Mouse (Mus musculus) frontal cortex, adult (tissue): Measurements from ENCODE around the gene Traf2.

Experiments
- ATAC-seq: cut with Nextera tagmentation; 2 replicates; pipeline ENCODE4 v1.9.2; 2017; ENCODE audit warnings: mild to moderate bottlenecking, moderate library complexity, mixed read lengths; ENCODE audit not compliant: low TSS enrichment

The Traf2 gene

DNA sequence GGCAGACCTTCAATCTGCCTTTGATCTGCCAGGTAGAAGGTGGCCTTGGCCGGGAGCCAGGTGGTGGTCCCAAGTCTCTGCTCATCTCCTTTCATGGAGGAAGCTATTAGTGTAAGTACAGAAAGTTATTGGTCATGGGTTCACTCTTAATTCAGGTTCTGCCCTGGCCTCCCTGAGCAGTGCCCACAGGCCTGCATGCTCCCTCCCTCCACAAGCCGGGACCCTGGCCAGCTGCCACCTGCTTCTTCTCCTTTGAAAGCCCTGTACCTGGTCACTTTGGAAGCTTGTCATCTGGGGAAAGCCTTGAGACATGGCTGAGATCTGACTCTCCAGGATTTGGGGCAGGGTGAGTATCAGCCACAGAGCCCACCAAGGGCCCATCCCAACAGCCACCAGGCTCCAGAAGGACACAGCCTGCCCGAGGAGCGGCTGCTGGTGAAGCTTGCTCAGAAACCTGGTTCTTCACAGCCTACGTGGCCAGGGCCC lies 53.2 kb downstream of the Traf2 start, which contains the start of gene Lcn12:
Lcn12 (minus strand) TSS at position 436 of the 486 bp plus-strand sequence.
- ATAC-seq = no peak

DNA sequence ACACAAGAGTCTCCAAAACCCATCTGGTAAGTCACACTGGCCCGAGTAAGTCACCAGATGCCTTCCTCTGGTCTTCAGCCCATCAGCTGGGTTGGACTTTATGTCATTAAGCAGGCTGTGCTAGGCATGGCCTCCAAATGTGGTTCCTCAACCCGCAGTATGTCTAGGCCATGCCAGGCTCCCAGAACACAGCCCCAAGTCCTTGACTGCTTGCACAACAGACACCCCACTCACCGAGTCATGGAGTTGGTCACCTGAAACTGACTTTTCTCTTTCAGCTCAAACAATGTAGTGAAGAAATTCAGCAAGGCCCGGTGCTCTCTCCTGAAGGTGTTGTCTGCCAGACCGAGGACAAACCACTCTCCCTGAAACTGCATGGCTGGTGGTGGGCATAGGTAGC lies 53.8 kb downstream of the Traf2 start:
- ATAC-seq = no peak

DNA sequence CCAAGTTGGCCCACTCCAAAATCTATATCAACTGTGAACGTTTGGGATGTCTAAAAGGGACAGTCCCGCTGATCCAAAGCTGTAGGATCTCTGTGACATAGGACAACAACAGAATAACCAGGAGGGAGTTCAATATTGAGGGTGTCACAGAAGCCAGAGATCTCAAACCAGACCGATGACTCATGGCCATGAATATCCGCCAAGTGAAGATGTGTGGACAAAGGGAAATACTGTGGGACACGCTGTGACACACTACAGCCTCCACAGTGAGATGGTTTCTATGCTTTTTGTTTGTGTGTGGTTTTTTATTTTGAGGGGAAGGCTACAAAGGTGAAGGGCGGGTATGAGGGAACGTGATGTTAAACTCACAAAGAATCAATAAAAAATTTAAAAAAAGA lies 58.1 kb downstream of the Traf2 start:
- ATAC-seq = no peak

DNA sequence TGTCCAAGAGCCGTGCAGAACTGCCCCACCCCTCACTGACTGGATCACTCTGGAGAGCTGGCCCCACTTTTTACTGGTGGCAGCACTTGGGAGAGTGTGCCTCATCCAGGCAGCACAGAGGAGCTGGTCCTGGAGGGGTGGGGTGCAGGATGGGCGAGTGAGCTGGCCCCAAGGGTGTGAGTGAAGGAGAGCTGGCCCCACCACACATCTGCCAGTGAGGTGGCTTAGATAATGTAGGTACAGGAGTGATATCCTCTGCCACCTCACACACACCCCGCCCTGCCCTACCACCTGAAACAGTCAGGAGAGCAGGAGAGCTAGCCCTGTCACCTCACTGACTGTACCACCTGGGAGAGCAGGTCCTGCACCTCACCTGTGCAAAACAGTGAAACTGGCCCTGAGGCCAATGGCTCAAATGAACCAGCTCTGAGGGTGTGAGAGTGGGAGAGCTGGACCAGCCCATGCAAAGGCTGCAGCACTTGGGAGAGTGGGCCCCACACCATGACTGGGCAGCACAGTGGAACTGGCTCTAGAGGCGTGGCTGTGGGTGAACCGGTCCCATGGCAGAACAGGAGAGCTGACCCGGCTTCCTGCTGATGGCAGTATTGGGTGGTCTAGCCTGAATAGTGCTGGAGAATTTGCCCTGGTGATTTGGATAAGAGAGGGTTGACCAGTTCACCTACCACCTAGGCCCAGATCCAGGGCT lies 58.6 kb downstream of the Traf2 start:
- no peak for ATAC-seq

DNA sequence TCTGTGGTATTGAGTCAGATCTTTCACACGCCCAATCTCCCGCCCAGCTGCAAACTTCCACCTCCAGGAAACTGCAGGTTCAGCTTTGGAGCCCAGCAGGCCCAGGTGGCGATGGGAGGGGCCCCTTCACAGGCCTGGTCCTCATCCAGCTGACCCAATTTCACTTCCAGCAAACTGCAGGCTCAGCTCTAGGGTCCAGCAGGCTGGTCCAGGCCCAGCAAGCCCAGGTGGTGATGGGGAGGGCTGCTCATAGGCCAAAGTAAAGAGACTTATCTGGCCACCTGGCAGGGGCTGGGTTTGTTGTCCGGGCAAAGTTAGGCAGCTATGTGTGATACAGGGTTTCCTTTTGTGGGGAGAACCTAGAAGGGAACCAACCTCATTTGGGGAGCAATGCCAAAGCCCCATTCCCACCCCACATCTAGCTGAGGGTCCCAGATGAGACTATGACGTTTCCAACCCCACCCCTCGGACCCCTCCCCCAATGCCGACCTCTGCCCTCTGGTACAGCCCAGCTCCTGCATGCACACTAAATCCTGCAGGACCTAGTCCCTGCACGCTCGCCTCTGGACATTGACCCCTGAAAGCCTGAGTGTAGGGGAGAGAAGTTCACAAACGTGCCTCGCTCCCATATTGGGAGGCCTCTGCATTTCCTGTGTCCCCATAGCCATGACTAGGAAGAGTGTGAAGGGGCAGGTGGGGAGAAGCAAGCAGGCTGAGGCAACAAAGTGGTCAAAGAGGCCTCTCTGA lies 61.7 kb downstream of the Traf2 start:
- no peak for ATAC-seq

DNA sequence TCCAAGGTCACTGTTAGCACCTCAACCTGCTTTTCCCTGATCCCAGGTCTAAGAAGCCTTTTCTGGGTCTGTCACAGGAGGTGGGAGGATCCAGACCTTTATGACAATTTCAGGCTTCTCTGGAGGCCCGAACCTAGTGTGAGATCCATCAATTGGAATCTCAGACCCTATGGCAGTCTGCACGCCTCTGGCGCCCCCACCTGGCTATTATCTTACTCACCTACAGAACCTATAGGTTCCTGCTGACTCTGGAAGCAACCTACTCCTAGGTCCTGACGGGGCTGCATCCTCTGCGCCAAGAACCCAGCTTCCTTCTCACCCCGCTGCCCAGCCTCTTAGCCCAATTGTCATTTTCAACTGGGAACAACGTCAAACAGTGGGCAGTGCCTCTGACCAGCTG lies 63.8 kb downstream of the Traf2 start:
- ATAC-seq = peak; percentile 45; the same call in 1 of the 2 replicates

DNA sequence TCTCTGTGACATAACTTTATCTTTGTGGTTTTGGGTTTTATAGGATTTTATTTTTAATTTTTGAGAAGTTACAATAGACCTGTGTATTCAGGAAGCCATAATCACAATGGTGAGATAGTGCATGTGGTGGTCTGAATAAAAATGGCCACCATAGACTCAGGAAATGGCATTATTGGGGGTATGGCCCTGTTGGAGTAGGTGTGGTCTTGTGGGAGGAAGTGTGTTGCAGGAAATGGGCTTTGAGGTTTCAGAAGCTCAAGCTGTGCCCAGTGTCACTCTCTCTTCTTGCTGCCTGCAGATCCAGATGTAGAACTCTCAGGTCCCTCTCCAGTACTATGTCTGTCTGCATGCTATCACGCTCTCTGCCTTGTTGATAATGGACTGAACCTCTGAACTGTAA lies 66.2 kb downstream of the Traf2 start:
- ATAC-seq = no peak

DNA sequence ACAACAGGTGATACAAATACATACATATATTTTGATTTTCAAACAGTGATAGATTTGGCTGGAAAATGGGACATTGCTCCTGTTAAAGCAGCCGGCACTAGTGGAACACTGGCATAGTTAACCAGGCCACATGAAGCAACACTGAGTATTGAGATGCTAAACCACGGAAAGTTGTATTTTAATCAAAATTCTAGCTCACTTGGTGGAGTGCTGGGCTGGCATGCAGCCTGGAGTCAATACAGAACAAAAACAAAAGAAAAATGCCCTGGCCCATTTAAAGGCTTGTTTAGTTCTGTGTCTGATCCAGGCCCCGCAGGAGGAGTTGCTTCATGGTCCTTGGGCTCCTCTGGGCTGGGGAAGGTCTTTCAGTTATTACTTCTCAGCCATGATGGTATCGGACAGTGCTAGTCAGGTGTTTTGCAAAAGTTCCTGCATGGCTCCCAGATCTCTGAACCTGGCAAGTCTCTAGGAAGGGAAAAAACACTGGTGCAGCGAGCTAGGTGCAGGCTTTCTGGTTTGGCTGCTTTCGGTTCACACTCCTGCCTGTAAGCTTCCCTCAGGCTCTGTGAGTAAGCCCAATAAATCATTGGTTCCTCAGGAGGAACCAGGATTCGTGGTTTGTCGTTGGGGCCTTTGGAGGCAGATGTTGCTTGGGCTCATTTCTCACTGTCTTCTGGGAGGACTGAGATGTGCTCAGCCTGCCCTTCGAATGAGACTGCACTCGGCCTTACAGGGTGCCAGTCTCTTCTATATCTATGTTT lies 67.0 kb downstream of the Traf2 start:
- ATAC-seq = 0 out of 2 replicates have a peak, but pooled peaks have one; percentile 7

DNA sequence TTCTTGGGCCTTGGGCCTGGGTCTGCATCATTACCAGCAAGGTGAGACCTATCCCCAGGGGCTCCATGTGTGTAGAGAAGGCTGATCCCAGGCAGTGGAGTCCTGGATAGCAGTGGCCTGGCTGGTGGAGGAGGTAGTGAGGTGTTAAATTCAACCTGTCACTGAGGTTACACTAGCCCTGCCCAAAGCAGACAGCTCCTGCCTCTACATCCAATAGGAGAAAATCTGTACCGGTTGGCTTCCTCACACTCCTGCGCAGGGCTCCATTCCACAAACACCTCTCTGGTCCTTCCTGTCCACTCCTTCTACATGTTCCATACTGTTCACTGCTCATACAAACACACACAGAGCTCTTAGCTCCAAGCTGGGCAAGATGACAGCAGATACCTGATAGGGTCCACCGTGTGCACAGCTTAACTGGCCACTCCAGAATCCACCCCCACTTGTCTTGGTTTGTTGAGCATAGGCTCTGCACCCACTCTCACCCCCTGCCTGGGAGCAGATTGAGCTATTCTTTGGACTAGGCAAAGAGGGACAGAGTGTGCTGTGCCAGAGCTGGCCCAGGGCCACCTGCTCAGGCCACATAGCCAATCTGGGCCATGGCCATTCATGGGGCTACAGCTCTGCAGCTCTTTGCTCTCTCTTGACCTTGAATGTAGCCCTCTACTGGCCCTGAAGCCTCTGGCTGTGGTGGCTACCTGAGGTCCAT lies 68.6 kb downstream of the Traf2 start:
- ATAC-seq = peak; percentile 56; the same call in 1 of the 2 replicates

DNA sequence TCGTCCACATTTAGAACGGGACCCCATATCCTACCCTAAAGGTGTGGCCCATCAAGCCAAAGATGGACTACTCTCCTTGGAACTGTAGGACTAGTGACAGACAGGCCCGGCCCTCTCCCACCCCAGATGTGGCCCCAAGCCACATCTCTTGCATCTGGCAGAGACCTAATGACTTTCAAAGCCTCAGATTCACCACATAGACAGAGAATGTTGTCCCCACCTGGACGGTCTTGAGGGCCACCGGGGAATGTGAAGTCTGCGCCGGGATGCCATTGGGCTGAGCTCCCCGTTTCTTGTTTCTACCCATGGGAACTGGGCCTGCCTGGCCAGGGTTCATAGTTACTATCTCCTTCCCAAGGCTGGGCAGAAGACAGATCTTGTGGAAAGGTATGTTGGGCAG lies 69.2 kb downstream of the Traf2 start:
- no peak for ATAC-seq

DNA sequence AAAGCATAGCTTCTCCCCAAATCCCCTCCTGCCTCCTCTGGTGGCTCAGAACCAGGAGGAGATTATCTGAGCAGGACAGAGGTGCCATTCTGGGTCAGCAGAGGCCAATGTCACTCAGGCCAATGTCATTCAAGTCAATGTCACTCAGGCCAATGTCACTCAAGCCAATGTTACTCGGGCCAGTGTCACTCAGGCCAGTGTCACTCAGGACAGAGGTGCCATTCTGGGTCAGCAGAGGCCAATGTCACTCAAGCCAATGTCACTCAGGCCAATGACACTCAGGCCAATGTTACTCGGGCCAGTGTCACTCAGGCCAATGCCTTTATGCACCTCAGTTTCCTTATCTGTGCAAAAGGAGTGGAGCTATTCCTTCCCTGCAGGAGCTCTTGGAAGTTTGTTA lies 74.2 kb downstream of the Traf2 start:
- ATAC-seq = no peak

DNA sequence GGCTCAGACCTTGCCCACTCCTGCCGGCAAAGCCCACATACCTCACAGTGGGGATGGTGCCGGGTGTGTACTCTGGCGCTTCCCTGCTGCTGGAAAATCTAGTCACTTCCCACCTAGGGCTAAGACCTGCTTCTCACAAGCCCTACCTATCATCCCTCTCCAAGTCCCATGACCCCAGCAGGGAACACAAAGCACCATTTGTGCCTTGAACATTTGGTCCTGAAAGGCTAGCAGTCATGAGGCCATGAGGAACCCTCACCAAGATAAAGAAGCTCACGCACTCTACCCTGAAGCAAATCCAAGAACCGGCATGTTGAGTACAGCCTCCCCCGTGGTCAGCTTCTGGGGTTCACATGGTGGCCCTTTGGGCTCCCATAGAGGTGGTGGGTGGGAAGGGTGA lies 76.8 kb downstream of the Traf2 start, which contains the start of gene Ptgds:
Ptgds (minus strand) TSS at position 78 of the 400 bp plus-strand sequence.
- ATAC-seq = no peak

DNA sequence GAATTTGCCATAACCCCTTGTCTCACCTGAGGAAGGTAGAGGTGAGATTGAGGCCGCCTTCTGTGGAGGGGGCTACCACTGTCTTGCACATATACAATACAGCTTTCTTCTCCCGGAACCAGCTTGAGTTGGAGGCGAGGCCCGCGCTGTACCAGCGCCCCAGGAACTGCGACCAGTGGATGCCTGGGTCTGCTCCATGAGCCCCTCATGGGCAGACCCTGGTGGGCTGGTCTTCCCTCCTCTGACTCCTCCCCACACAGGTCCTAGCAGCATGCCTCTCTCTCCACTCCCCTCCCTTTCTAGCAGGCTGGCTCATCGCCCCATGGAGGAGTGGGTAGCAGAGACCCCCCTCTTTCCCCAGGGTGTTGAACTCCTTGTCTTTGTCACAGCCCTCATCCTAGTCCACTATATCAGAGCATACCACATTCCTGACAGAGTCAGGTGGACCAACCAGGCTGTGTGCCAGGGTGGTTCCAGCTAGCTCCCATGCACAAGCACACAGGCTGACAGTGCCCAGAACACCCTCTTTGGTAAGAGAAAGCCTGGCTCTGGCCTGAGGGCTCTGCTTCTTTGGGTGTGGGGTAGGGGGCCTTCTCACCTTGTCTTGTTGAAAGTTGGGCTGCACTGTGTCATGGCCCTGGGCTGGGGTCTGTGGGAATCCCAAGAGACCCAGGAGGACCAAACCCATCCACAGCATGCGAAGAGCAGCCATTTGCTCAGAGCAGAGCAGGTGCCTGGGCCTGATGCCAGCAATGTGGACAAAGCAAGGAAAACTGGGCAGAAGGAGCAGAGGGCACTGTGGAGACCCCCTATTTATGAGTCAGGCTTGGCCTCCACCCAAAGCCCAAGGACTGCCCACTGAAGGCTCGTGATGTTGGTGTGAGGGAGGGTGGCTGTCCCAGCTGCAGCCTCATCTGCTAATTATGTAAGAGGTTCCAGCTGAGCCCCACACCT lies 77.5 kb downstream of the Traf2 start:
- ATAC-seq = peak; percentile 39
